Mouse (Mus musculus) G1E (cell line): ENCODE data around the gene Antxrl.

ENCODE experiments used
- CTCF ChIP-seq: IDR thresholded peaks from 2 replicates; pipeline ENCODE4 v1.5.1; 2012; ENCODE audit warnings: low read depth, low read length, inconsistent platforms, mixed read lengths
- GATA1 ChIP-seq: IDR thresholded peaks from 2 replicates; pipeline ENCODE4 v1.6.1; 2012; ENCODE audit warnings: borderline replicate concordance, low read length, inconsistent platforms, mixed read lengths
- TAL1 ChIP-seq: conservative IDR thresholded peaks from 2 replicates; pipeline ENCODE4 v1.6.1; 2012; ENCODE audit warnings: low read depth, low read length, inconsistent platforms, mixed read lengths

GRCm38 (mm10) chr14:34089796-34090195, 37.3 kb downstream of the Antxrl start:
- TF ChIP-seq CTCF (no peak), TAL1 (no peak), GATA1 (no peak)
